Mouse (Mus musculus): ENCODE measurements around the gene Slc34a2. TPM values are rescaled to one million over a fixed set of nuclear protein-coding genes. Genes with fewer than 3 reads are reported as not detected.
A peak's percentile ranks its signal among the peaks of the same experiment; 100 is the strongest.

Gene Slc34a2
- polyA plus RNA-seq, 1 experiment from 2014 or later = 0.03 TPM

- Histone ChIP-seq H3K4me1 (replicated peaks) (no peaks in the 10 kb centered on the region), H3K36me3 (replicated peaks) (no peaks in the 10 kb centered on the region), H3K4me2 (no peak overlapping the region), H3K9me3 (replicated peaks) (no peaks in the 10 kb centered on the region), H3K27me3 (no peaks in the 10 kb centered on the region), H3K4me3 (replicated peaks) (no peak overlapping the region), H3K9ac (no peak overlapping the region), H3K27ac (replicated peaks) (no peak overlapping the region)
- no peak; the same call in 1 of the 2 replicates for ATAC-seq (ENCODE audit: insufficient read depth)
- 75% methylated on average over 1 of the region's 1 CpGs for WGBS (ENCODE audit: insufficient replicate concordance)
These were observed 6.5 kb upstream of the Slc34a2 start for GRCm38 (mm10) chr5:53031346-53031745.

DNA sequence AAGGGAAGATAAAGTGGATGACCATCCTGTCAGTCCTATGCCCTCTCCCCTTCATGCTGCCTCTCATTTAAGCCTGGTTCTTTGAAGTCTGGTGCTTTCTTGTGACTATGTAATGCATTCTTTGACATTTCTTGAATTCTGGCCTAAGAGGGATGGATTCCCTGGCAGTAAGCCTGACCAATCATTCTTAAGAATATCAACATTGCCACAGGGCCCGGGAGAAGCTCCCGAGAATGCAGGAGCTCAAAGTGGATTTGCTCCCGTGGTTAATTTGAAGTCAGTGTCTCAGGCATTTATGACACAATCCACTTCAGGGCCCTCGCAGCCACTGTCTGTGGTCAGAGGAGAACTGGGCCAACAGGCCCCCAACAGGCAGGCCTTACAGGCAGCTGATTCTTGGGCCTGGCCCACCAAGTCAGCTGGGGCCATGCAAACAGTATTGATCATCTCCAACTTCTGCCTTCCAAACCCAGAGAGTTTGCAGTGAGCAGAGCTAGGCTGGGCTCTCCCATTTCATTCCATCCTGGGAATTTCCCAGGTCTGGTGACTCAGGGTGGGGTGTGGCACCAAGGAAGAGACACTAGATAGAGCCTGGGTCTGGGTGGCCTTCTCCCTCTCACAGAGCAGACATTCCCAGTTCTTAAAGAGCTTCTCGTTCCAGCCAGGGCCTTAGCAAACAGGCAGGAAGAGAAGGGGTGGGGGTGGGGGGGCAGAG is 4.3 kb downstream of the Slc34a2 start:
- H3K27ac ChIP-seq (replicated peaks) = no peak overlapping the region
- H3K27me3 ChIP-seq = no peaks in the 10 kb centered on the region
- ATAC-seq (ENCODE audit: insufficient read depth) = 0 out of 2 replicates have a peak, but pooled peaks have one; percentile 22
- no peaks in the 10 kb centered on the region for H3K36me3 ChIP-seq (replicated peaks)
- no peak overlapping the region for H3K9ac ChIP-seq
- H3K4me2 ChIP-seq = no peak overlapping the region
- peaks cover 4% of the 10 kb centered on the region; the same call in 1 of the 2 replicates for H3K4me1 ChIP-seq (replicated peaks)
- H3K4me3 ChIP-seq (replicated peaks) = no peak overlapping the region
- H3K9me3 ChIP-seq (replicated peaks) = no peaks in the 10 kb centered on the region
- WGBS (ENCODE audit: insufficient replicate concordance) = 40% methylated on average over 5 of the region's 5 CpGs

DNA sequence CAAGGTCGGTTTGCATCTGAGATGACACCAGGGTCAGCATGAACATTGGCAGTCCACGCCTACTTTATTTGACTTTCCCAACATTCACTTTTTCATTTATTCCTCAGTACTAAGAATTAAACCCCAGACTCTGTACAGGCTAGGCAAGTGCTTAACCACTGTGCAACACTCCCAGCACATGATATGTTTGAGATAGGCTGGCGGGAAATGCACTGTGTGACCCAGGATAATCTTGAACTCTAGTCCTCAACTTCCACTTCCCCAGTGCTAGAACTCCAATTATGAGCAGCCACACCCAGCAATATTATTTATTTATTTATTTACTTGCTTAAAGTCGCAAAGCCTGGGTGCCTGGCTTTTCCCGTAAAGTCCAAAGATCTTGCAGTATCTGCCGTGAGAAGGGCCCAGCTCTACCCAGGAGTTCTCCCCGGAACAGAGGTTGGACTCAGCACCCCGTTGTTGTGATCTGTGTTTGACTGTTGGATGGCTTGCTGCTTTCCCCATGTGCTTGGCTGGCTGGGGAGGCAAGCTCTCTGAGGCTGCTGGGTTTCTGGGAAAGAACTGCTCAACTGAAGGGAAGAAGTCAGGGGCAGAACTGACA is 5.0 kb downstream of the Slc34a2 start:
- Histone ChIP-seq H3K9me3 (replicated peaks) (no peaks in the 10 kb centered on the region), H3K4me2 (no peak overlapping the region), H3K4me3 (replicated peaks) (no peak overlapping the region), H3K9ac (no peak overlapping the region), H3K4me1 (replicated peaks) (peaks cover 4% of the 10 kb centered on the region; the same call in 1 of the 2 replicates), H3K27me3 (peaks cover 2% of the 10 kb centered on the region; the same call in 1 of the 2 replicates), H3K27ac (replicated peaks) (no peak overlapping the region), H3K36me3 (replicated peaks) (no peaks in the 10 kb centered on the region)
- no peak for ATAC-seq (ENCODE audit: insufficient read depth)
- 60% methylated on average over 8 of the region's 8 CpGs for WGBS (ENCODE audit: insufficient replicate concordance)

GRCm38 (mm10) chr5:53043716-53044115 is 5.8 kb downstream of the Slc34a2 start:
- peaks cover 10% of the 10 kb centered on the region for H3K27me3 ChIP-seq
- peaks cover 4% of the 10 kb centered on the region; the same call in 1 of the 2 replicates for H3K4me1 ChIP-seq (replicated peaks)
- no peaks in the 10 kb centered on the region for H3K9me3 ChIP-seq (replicated peaks)
- no peak overlapping the region for H3K4me3 ChIP-seq (replicated peaks)
- H3K4me2 ChIP-seq = no peak overlapping the region
- H3K9ac ChIP-seq = no peak overlapping the region
- H3K27ac ChIP-seq (replicated peaks) = no peak overlapping the region
- no peaks in the 10 kb centered on the region for H3K36me3 ChIP-seq (replicated peaks)
- 27% methylated on average over 1 of the region's 1 CpGs for WGBS (ENCODE audit: insufficient replicate concordance)
- no peak for ATAC-seq (ENCODE audit: insufficient read depth)

DNA sequence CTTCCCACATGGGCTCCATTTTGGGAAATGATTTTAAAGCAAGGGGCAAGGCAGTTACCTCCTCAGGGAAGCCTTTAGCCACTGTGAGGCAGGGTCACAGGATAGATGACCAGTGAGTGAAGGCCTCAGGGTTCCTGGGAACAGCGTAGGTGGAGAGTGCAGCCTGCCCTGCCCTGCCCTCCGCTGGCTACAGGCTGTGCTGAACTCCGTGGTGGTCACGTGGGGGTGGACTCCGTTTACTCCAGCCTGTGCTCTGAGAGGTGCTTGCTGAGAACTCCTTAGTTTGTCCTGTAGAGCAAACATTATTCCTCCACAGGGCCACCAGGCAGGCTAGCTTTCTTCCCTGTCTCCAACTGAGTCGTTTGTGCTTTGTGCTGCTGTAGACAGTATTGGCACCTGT is 10.1 kb downstream of the Slc34a2 start:
- 21% methylated on average over 6 of the region's 6 CpGs for WGBS (ENCODE audit: insufficient replicate concordance)
- H3K4me2 ChIP-seq = no peak overlapping the region

GRCm38 (mm10) chr5:53048599-53048998 is 10.7 kb downstream of the Slc34a2 start:
- H3K27me3 ChIP-seq = peaks cover 27% of the 10 kb centered on the region
- ATAC-seq (ENCODE audit: insufficient read depth) = peak; percentile 14; the same call in 1 of the 2 replicates
- peak overlapping the region; percentile 53 for H3K4me2 ChIP-seq
- WGBS (ENCODE audit: insufficient replicate concordance) = 43% methylated on average over 4 of the region's 4 CpGs
- H3K4me3 ChIP-seq (replicated peaks) = 0 out of 2 replicates have a peak overlapping the region, but pooled peaks have one; percentile 15
- no peak overlapping the region for H3K9ac ChIP-seq
- no peaks in the 10 kb centered on the region for H3K36me3 ChIP-seq (replicated peaks)
- no peaks in the 10 kb centered on the region for H3K9me3 ChIP-seq (replicated peaks)
- no peaks in the 10 kb centered on the region for H3K4me1 ChIP-seq (replicated peaks)
- H3K27ac ChIP-seq (replicated peaks) = no peak overlapping the region

More for the DNA sequence above, 10.1 kb downstream of the Slc34a2 start:
- H3K27me3 ChIP-seq = peaks cover 27% of the 10 kb centered on the region
- no peak overlapping the region for H3K9ac ChIP-seq
- H3K4me1 ChIP-seq (replicated peaks) = 0 out of 2 replicates have a peak, but pooled peaks cover 2% of the 10 kb centered on the region
- peak; percentile 76; the same call in 1 of the 2 replicates for ATAC-seq (ENCODE audit: insufficient read depth)
- H3K36me3 ChIP-seq (replicated peaks) = no peaks in the 10 kb centered on the region
- no peak overlapping the region for H3K4me3 ChIP-seq (replicated peaks)
- no peak overlapping the region for H3K27ac ChIP-seq (replicated peaks)
- H3K9me3 ChIP-seq (replicated peaks) = no peaks in the 10 kb centered on the region

- peak; percentile 68 for ATAC-seq (ENCODE audit: insufficient read depth)
- H3K4me2 ChIP-seq = peak overlapping the region; percentile 53
- no peak overlapping the region for H3K9ac ChIP-seq
- no peaks in the 10 kb centered on the region for H3K9me3 ChIP-seq (replicated peaks)
- no peaks in the 10 kb centered on the region for H3K4me1 ChIP-seq (replicated peaks)
- H3K4me3 ChIP-seq (replicated peaks) = peak overlapping the region; percentile 15; the same call in 1 of the 2 replicates
- H3K27ac ChIP-seq (replicated peaks) = no peak overlapping the region
- H3K36me3 ChIP-seq (replicated peaks) = no peaks in the 10 kb centered on the region
- peaks cover 27% of the 10 kb centered on the region for H3K27me3 ChIP-seq
- WGBS (ENCODE audit: insufficient replicate concordance) = 4% methylated on average over 37 of the region's 39 CpGs
These were observed 11.2 kb downstream of the Slc34a2 start for GRCm38 (mm10) chr5:53049046-53049445.

- no peak overlapping the region for H3K4me3 ChIP-seq (replicated peaks)
These were observed 13.1 kb downstream of the Slc34a2 start for GRCm38 (mm10) chr5:53050963-53051362.

DNA sequence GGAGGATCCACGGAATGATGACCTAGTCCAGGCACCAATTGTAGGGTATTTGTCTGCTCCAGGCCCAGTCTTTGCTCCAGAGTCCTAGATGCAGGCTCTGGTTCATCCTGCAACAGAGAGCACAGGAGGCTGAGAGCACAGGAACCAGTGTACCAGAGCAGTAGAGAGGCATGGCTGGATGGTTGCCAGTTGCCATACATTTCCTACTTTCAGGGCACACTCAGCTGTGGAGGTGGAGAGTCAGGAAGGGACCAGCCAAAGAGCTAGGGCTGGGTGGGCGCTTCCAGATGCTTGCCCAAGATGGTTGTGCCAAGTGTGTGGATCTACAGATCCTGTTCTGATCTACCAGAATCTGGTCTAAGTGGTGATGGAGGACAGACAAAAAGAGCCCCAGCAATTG is 15.4 kb downstream of the Slc34a2 start:
- H3K4me1 ChIP-seq (replicated peaks) = no peaks in the 10 kb centered on the region
- no peak overlapping the region for H3K4me3 ChIP-seq (replicated peaks)
- no peaks in the 10 kb centered on the region for H3K9me3 ChIP-seq (replicated peaks)
- no peak overlapping the region for H3K4me2 ChIP-seq
- ATAC-seq (ENCODE audit: insufficient read depth) = no peak
- no peak overlapping the region for H3K9ac ChIP-seq
- H3K36me3 ChIP-seq (replicated peaks) = no peaks in the 10 kb centered on the region
- no peak overlapping the region for H3K27ac ChIP-seq (replicated peaks)
- 59% methylated on average over 2 of the region's 2 CpGs for WGBS (ENCODE audit: insufficient replicate concordance)
- peaks cover 22% of the 10 kb centered on the region for H3K27me3 ChIP-seq

More at GRCm38 (mm10) chr5:53050963-53051362, 13.1 kb downstream of the Slc34a2 start:
- Histone ChIP-seq H3K4me2 (no peak overlapping the region), H3K27ac (replicated peaks) (no peak overlapping the region), H3K36me3 (replicated peaks) (no peaks in the 10 kb centered on the region), H3K9me3 (replicated peaks) (no peaks in the 10 kb centered on the region), H3K4me1 (replicated peaks) (no peaks in the 10 kb centered on the region), H3K27me3 (peaks cover 27% of the 10 kb centered on the region), H3K9ac (no peak overlapping the region)
- 41% methylated on average over 1 of the region's 1 CpGs for WGBS (ENCODE audit: insufficient replicate concordance)
- no peak for ATAC-seq (ENCODE audit: insufficient read depth)

- Histone ChIP-seq H3K4me3 (replicated peaks) (no peak overlapping the region), H3K4me1 (replicated peaks) (no peaks in the 10 kb centered on the region), H3K9ac (no peak overlapping the region), H3K36me3 (replicated peaks) (no peaks in the 10 kb centered on the region), H3K27ac (replicated peaks) (no peak overlapping the region), H3K4me2 (no peak overlapping the region), H3K9me3 (replicated peaks) (no peaks in the 10 kb centered on the region), H3K27me3 (no peaks in the 10 kb centered on the region)
- WGBS (ENCODE audit: insufficient replicate concordance) = 79% methylated on average over 9 of the region's 9 CpGs
- no peak for ATAC-seq (ENCODE audit: insufficient read depth)
These were observed 23.8 kb downstream of the Slc34a2 start for GRCm38 (mm10) chr5:53061532-53062130.

GRCm38 (mm10) chr5:53074553-53074952 is 36.7 kb downstream of the Slc34a2 start:
- WGBS (ENCODE audit: insufficient replicate concordance) = 53% methylated on average over 6 of the region's 6 CpGs
- no peak for ATAC-seq (ENCODE audit: insufficient read depth)
- no peak overlapping the region for H3K4me2 ChIP-seq
- no peaks in the 10 kb centered on the region for H3K27me3 ChIP-seq
- no peaks in the 10 kb centered on the region for H3K9me3 ChIP-seq (replicated peaks)
- H3K27ac ChIP-seq (replicated peaks) = no peak overlapping the region
- H3K9ac ChIP-seq = no peak overlapping the region
- peaks cover 3% of the 10 kb centered on the region; the same call in 1 of the 2 replicates for H3K4me1 ChIP-seq (replicated peaks)
- no peaks in the 10 kb centered on the region for H3K36me3 ChIP-seq (replicated peaks)
- H3K4me3 ChIP-seq (replicated peaks) = no peak overlapping the region
